Mouse (Mus musculus) lung, adult 2 months (tissue): ENCODE measurements around the gene Rai1. TPM values are rescaled to one million over a fixed set of nuclear protein-coding genes. Genes with fewer than 3 reads are reported as not detected.

Experiments used
- DNase-seq: peaks from one replicate; pipeline ENCODE4 v3.0.0; 2022
- H3K4me1 ChIP-seq: fragments of 200-500 bp; 2 replicates; pipeline ENCODE4 v1.6.1; 2011; ENCODE audit warnings: low read length; ENCODE audit not compliant: control insufficient read depth, insufficient read depth
- H3K4me3 ChIP-seq: fragments of 200-500 bp; replicated peaks from 2 replicates; pipeline ENCODE3; 2011; ENCODE audit warnings: low read depth, mild to moderate bottlenecking, control low read depth, low read length; ENCODE audit errors: extremely low read depth
- CTCF ChIP-seq: fragments of 200-500 bp; IDR thresholded peaks from 2 replicates; pipeline ENCODE4 v1.5.1; 2011; ENCODE audit warnings: mild to moderate bottlenecking, low read length, control low read depth; ENCODE audit not compliant: insufficient read depth
- POLR2A ChIP-seq: fragments of 200-500 bp; IDR thresholded peaks from 2 replicates; pipeline ENCODE4 v1.6.1; 2011; ENCODE audit warnings: low read depth, mild to moderate bottlenecking, control low read depth, low read length, borderline replicate concordance; ENCODE audit errors: extremely low read depth
- WGBS: fragments of 180-500 bp; shearing (Covaris S2); methylation state at CpG from one replicate; pipeline ENCODE4 v1.1.7; 2018; 5-methylcytosine and 5-hydroxymethylcytosine counted together
- polyA plus RNA-seq: library from polyadenylated mRNA; depleted of rRNA; stranded (reverse); fragments of >200 nt; gene quantifications from 2 replicates; pipeline ENCODE4 v1.2.3, GENCODE M21; 2012

Rai1 gene
- polyA plus RNA-seq, 1 experiment: 47.3 TPM

DNA sequence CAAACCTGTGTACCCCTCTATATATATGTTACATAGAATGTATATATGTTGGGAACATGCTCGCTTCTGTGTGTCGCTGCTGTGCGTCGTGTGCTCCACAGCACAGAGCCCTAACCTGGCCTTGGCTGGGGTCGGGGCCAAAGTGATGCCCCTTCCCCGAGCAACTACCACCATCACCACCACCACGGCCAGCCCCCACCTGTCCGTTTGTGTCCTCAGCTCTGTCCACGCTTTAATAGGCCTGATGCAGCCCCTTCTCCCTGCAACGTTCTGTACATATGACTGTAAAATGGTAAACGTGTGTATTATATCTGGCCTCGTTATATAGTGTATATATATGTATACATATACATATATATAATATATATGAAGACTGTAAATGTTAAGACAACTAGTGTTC is 93.8 kb downstream of the Rai1 start:
- WGBS: 86% methylated on average over 12 of the region's 12 CpGs
- DNase-seq: no peak
- no peak for TF ChIP-seq CTCF
- TF ChIP-seq POLR2A: no peak
- Histone ChIP-seq H3K4me3 (no peak overlapping the region), H3K4me1 (no peaks in the 10 kb centered on the region)

- H3K4me3 ChIP-seq: no peak overlapping the region
- TF ChIP-seq POLR2A: no peak
- TF ChIP-seq CTCF: peak; percentile 97
- H3K4me1 ChIP-seq: no peaks in the 10 kb centered on the region
- 10% methylated on average over 18 of the region's 18 CpGs for WGBS
- DNase-seq: peak; percentile 93
These were observed 94.9 kb downstream of the Rai1 start for GRCm38 (mm10) chr11:60199702-60200184.

- TF ChIP-seq POLR2A (no peak), CTCF (no peak)
- H3K4me1 ChIP-seq: no peaks in the 10 kb centered on the region
- 84% methylated on average over 11 of the region's 11 CpGs for WGBS
- H3K4me3 ChIP-seq: no peak overlapping the region
- DNase-seq: no peak
These were observed 95.6 kb downstream of the Rai1 start for GRCm38 (mm10) chr11:60200384-60200783.

- Histone ChIP-seq H3K4me3 (no peak overlapping the region), H3K4me1 (peaks cover 3% of the 10 kb centered on the region; the same call in 1 of the 2 replicates)
- DNase-seq: no peak
- TF ChIP-seq CTCF (no peak), POLR2A (no peak)
- 90% methylated on average over 26 of the region's 26 CpGs for WGBS
These were observed 98.2 kb downstream of the Rai1 start for GRCm38 (mm10) chr11:60202710-60203638.

DNA sequence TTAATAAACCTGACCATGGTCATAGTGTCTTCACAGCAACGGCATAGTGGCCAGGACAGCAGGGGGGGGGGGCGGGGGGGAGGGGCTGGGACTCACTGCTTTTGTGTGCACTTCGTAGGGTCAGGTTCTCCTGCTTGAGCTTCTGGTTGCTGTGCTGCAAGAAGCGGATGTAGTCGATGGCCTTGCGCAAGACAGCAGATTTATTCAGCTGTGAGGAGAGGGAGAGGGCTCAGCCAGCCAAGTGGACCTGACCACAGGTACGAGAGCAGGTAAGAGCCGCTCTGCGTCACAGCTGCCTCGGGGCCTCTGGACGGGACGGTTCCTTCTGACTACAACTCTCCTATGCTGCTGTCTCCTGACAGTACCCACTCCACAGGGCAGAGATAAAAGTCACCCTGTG is 100.2 kb downstream of the Rai1 start:
- Histone ChIP-seq H3K4me3 (no peak overlapping the region), H3K4me1 (peaks cover 12% of the 10 kb centered on the region; the same call in 1 of the 2 replicates)
- TF ChIP-seq CTCF: no peak
- no peak for TF ChIP-seq POLR2A
- WGBS: 66% methylated on average over 12 of the region's 12 CpGs
- DNase-seq: peak; percentile 63

DNA sequence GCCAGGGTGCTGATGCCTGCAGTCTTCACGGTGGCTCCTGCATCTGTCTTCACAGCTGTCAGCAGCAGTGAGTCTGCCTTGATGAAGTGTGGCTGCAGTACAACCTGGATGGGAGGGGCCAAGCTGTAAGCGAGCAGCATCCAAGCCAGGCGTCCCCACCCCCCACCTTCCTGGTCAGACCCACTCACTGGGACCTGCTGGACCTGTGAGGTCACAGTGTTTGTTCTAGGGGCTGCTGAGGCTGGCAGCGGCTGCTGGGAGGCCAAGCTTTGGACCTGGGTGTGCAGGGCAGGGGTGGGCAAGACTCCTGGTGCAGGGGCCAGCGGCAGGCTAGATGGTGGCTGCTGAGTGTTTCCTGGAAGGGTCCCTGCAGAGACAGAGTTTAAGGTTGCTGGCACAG is 101.4 kb downstream of the Rai1 start:
- 56% methylated on average over 5 of the region's 5 CpGs for WGBS
- no peak for DNase-seq
- no peak for TF ChIP-seq POLR2A
- no peak for TF ChIP-seq CTCF
- H3K4me1 ChIP-seq: peaks cover 19% of the 10 kb centered on the region; the same call in 1 of the 2 replicates
- no peak overlapping the region for H3K4me3 ChIP-seq

DNA sequence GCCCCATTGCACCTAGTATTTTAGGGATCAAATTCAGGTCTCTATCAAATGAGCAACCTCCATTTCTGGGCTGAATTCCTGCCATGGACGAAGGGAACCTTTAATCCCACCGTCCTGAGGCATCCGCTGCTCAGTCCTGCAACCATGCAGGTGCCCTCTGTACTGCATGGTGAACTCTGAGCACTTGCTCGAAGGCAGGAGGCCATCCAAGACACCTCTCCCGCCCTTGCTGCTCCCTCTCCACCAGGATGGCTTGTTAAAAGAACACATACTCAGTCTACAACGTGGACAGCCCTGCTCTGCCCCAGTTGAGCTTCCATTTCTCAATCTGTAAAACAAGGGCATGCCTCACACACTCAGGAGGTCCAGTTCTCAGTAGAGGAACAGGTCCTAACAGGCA is 103.4 kb downstream of the Rai1 start:
- Histone ChIP-seq H3K4me1 (peaks cover 21% of the 10 kb centered on the region; the same call in 1 of the 2 replicates), H3K4me3 (peak overlapping the region; percentile 4)
- no peak for TF ChIP-seq POLR2A
- TF ChIP-seq CTCF: no peak
- 55% methylated on average over 6 of the region's 6 CpGs for WGBS
- no peak for DNase-seq

DNA sequence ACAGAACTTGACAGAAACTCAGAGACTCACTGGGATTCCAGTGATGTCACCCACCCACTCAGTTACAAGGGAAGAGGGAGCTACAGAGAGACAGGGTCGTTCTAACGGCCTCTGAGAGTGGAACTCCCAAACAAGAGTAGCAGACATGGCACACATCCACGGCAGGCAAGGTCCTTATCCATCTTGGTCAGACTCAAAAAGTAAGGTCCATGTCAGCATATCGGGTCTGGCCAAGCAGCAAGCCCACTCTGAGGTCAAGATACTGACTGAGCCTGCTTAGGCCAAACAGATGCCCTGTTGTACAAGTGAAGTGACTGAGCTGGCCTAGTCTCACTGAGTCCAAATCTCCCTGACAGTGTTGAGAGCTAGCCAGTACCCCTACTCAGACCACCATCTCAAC is 103.9 kb downstream of the Rai1 start:
- WGBS: 30% methylated on average over 4 of the region's 4 CpGs
- Histone ChIP-seq H3K4me1 (peaks cover 21% of the 10 kb centered on the region; the same call in 1 of the 2 replicates), H3K4me3 (peak overlapping the region; percentile 27)
- TF ChIP-seq CTCF: no peak
- no peak for TF ChIP-seq POLR2A
- no peak for DNase-seq

DNA sequence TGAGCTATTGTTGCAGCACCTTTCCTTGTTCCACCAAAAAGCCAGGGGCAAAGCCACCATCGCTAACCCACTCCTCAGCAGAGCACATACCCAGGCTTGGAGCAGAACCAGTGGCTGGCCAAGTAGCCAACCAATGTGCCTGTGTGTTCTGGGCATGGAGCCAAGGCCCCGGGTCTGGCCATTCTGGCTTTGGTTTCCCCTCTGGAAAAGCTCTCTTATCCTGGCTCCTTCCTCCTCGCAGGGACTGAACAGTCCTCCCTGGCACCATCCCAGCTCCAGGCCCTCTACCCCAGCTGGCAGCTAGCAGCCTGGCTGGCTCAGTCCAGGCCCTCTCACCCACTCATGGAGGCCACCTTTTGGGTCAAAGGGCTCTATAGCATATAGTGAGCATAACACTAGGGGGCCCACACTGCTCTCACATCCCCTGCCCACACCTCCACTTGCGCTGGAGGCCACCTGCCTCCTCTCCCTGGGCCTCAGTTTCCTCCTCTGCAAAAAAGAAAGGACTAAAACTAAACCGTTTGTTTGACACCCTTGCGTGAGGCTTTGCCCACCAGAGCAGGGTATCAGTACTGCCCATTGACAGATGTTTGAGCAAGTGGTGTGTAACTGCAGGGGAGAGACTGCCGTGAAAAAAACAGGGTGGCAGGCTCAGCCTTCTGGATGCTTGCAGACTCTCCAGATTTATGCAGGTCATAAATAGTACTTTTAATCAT is 104.6 kb downstream of the Rai1 start:
- H3K4me1 ChIP-seq: peaks cover 21% of the 10 kb centered on the region; the same call in 1 of the 2 replicates
- 21% methylated on average over 7 of the region's 7 CpGs for WGBS
- peak overlapping the region; percentile 27 for H3K4me3 ChIP-seq
- TF ChIP-seq CTCF (no peak), POLR2A (no peak)
- DNase-seq: peak; percentile 75
